Mouse (Mus musculus) testis, postnatal 14 days (tissue): ENCODE data around the gene Serpina9.
"Not testable (repeated sequence)": the region's sequence is repeated elsewhere in the genome, so short reads cannot be mapped to it uniquely, and the experiment has no call there.

Experiments
- DNase-seq: peaks from one replicate; pipeline ENCODE4 v3.0.0; 2021; ENCODE audit warnings: low spot score

Gene Serpina9

GRCm38 (mm10) chr12:103989514-103989767 is 24.1 kb downstream of the Serpina9 start:
- no peak for DNase-seq

- DNase-seq: no peak
Measured at GRCm38 (mm10) chr12:103988754-103989513, 24.6 kb downstream of the Serpina9 start.

GRCm38 (mm10) chr12:103985868-103986267 is 27.7 kb downstream of the Serpina9 start:
- no peak for DNase-seq

- peak; percentile 21 for DNase-seq
Measured at GRCm38 (mm10) chr12:103984935-103985334, 28.6 kb downstream of the Serpina9 start.

GRCm38 (mm10) chr12:103981646-103982360 is 31.8 kb downstream of the Serpina9 start:
- DNase-seq: no peak

- no peak for DNase-seq
Measured at GRCm38 (mm10) chr12:103978294-103978693, 35.3 kb downstream of the Serpina9 start.

- DNase-seq: peak; percentile 25
Measured at GRCm38 (mm10) chr12:103977846-103978245, 35.7 kb downstream of the Serpina9 start.

- DNase-seq: no peak
Measured at GRCm38 (mm10) chr12:103977060-103977459, 36.5 kb downstream of the Serpina9 start.

- no peak for DNase-seq
Measured at GRCm38 (mm10) chr12:103971080-103971479, 42.5 kb downstream of the Serpina9 start.

GRCm38 (mm10) chr12:103969577-103970116 is 43.9 kb downstream of the Serpina9 start:
- DNase-seq: no peak

- DNase-seq: no peak
Measured at GRCm38 (mm10) chr12:103966761-103967160, 46.8 kb downstream of the Serpina9 start.

GRCm38 (mm10) chr12:103963288-103963687 is 50.3 kb downstream of the Serpina9 start:
- peak; percentile 9 for DNase-seq

GRCm38 (mm10) chr12:103962860-103963259 is 50.7 kb downstream of the Serpina9 start:
- DNase-seq: no peak

GRCm38 (mm10) chr12:103962337-103962736 is 51.2 kb downstream of the Serpina9 start:
- no peak for DNase-seq

- DNase-seq: no peak
Measured at GRCm38 (mm10) chr12:103961716-103962115, 51.8 kb downstream of the Serpina9 start.

GRCm38 (mm10) chr12:103958798-103959197 is 54.8 kb downstream of the Serpina9 start, which contains the start of gene Serpina1e:
Gene Serpina1e, minus strand, starts transcription at chr12:103958975.
- no peak for DNase-seq

GRCm38 (mm10) chr12:103956555-103956954 is 57.0 kb downstream of the Serpina9 start:
- DNase-seq: not testable (repeated sequence)

- not testable (repeated sequence) for DNase-seq
Measured at GRCm38 (mm10) chr12:103952972-103953371, 60.6 kb downstream of the Serpina9 start.

GRCm38 (mm10) chr12:103946243-103946642 is 67.3 kb downstream of the Serpina9 start:
- DNase-seq: no peak
